Mouse (Mus musculus) intestine, postnatal 0 days (tissue): ENCODE data around the gene Nsun2. TPM values are rescaled to one million over a fixed set of nuclear protein-coding genes. Genes with fewer than 3 reads are reported as not detected.

ENCODE experiments used
- ATAC-seq: fragments of 200-750 bp; cut with Nextera tagmentation; 2 replicates; pipeline ENCODE4 v1.8.0; 2017; ENCODE audit warnings: mild to moderate bottlenecking, moderate TSS enrichment, moderate library complexity
- H3K27ac ChIP-seq: fragments of 300-500 bp; sonication (generic); 2 replicates; pipeline ENCODE4 v1.5.1; 2014; ENCODE audit warnings: mild to moderate bottlenecking, low read depth, low read length, moderate library complexity
- H3K27me3 ChIP-seq: fragments of 300-500 bp; sonication (generic); replicated peaks from 2 replicates; pipeline ENCODE4 v1.6.1; 2014; ENCODE audit warnings: low read length, mixed read lengths; ENCODE audit not compliant: control insufficient read depth, insufficient read depth
- H3K36me3 ChIP-seq: fragments of 300-500 bp; sonication (generic); 2 replicates; pipeline ENCODE4 v1.6.1; 2014; ENCODE audit warnings: mild to moderate bottlenecking, moderate library complexity; ENCODE audit not compliant: control insufficient read depth, insufficient read depth
- H3K4me1 ChIP-seq: fragments of 300-500 bp; sonication (generic); replicated peaks from 2 replicates; pipeline ENCODE4 v1.6.1; 2014; ENCODE audit warnings: antibody characterized with exemption, low read length, mixed read lengths; ENCODE audit not compliant: control insufficient read depth, insufficient read depth
- H3K4me2 ChIP-seq: fragments of 300-500 bp; sonication (generic); replicated peaks from 2 replicates; pipeline ENCODE4 v1.6.1; 2014; ENCODE audit warnings: low read depth, mild to moderate bottlenecking, moderate library complexity
- H3K4me3 ChIP-seq: fragments of 300-500 bp; sonication (generic); 2 replicates; pipeline ENCODE4 v1.5.1; 2014; ENCODE audit warnings: low read depth, low read length
- H3K9ac ChIP-seq: fragments of 300-500 bp; sonication (generic); 2 replicates; pipeline ENCODE4 v1.6.1; 2014; ENCODE audit warnings: mild to moderate bottlenecking, low read depth, low read length
- H3K9me3 ChIP-seq: fragments of 300-500 bp; sonication (generic); 2 replicates; pipeline ENCODE4 v1.6.1; 2016; ENCODE audit warnings: mixed run types; ENCODE audit not compliant: control insufficient read depth
- CTCF ChIP-seq: sonication (generic); IDR thresholded peaks from 2 replicates; pipeline ENCODE4 v1.5.1; 2016; ENCODE audit warnings: low read depth, mild to moderate bottlenecking, control low read depth, antibody characterized with exemption, moderate library complexity
- WGBS: fragments of 180-500 bp; shearing (Covaris S2); extraction: QIAGEN DNeasy Blood & Tissue Kit; methylation state at CpG from one replicate; pipeline ENCODE4 v1.1.7; 2014; 5-methylcytosine and 5-hydroxymethylcytosine counted together
- polyA plus RNA-seq: library from polyadenylated mRNA; unstranded; fragments of >200 nt; fragmentation: Nextera tagmentation; extraction: Ambion mirVana; gene quantifications from 2 replicates; pipeline ENCODE4 v1.2.1, GENCODE M21; 2015

Gene Nsun2
- polyA plus RNA-seq, 1 experiment from 2014 or later, result 38.8 TPM

- peak; percentile 78 for ATAC-seq
- H3K4me2 ChIP-seq, result no peak overlapping the region
- H3K4me3 ChIP-seq, result no peak overlapping the region
- no peak overlapping the region for H3K9ac ChIP-seq
- no peaks in the 10 kb centered on the region for H3K36me3 ChIP-seq
- no peaks in the 10 kb centered on the region for H3K9me3 ChIP-seq
- 71% methylated on average over 9 of the region's 9 CpGs for WGBS
- no peak for TF ChIP-seq CTCF
- 0 out of 2 replicates have a peak, but pooled peaks cover 4% of the 10 kb centered on the region for H3K27me3 ChIP-seq
- H3K4me1 ChIP-seq, result no peaks in the 10 kb centered on the region
- H3K27ac ChIP-seq, result no peak overlapping the region
These were observed 35.7 kb downstream of the Nsun2 start for GRCm38 (mm10) chr13:69569201-69569600.

- WGBS, result 93% methylated on average over 3 of the region's 3 CpGs
- H3K4me1 ChIP-seq, result 0 out of 2 replicates have a peak, but pooled peaks cover 3% of the 10 kb centered on the region
- 0 out of 2 replicates have a peak, but pooled peaks cover 4% of the 10 kb centered on the region for H3K27me3 ChIP-seq
- H3K4me2 ChIP-seq, result no peak overlapping the region
- H3K27ac ChIP-seq, result no peak overlapping the region
- no peak for ATAC-seq
- no peak overlapping the region for H3K9ac ChIP-seq
- no peak overlapping the region for H3K4me3 ChIP-seq
- H3K9me3 ChIP-seq, result no peaks in the 10 kb centered on the region
- H3K36me3 ChIP-seq, result no peaks in the 10 kb centered on the region
- no peak for TF ChIP-seq CTCF
These were observed 39.0 kb downstream of the Nsun2 start for GRCm38 (mm10) chr13:69572594-69572993.

- Histone ChIP-seq H3K27ac (no peak overlapping the region), H3K27me3 (no peaks in the 10 kb centered on the region), H3K36me3 (no peaks in the 10 kb centered on the region), H3K9ac (no peak overlapping the region), H3K9me3 (no peaks in the 10 kb centered on the region), H3K4me2 (no peak overlapping the region), H3K4me3 (no peak overlapping the region), H3K4me1 (0 out of 2 replicates have a peak, but pooled peaks cover 3% of the 10 kb centered on the region)
- ATAC-seq, result no peak
- 69% methylated on average over 11 of the region's 11 CpGs for WGBS
- TF ChIP-seq CTCF, result no peak
These were observed 43.1 kb downstream of the Nsun2 start for GRCm38 (mm10) chr13:69576676-69577075.

- H3K4me3 ChIP-seq, result no peak overlapping the region
- H3K27ac ChIP-seq, result no peak overlapping the region
- H3K36me3 ChIP-seq, result no peaks in the 10 kb centered on the region
- H3K4me1 ChIP-seq, result 0 out of 2 replicates have a peak, but pooled peaks cover 3% of the 10 kb centered on the region
- H3K27me3 ChIP-seq, result no peaks in the 10 kb centered on the region
- H3K9me3 ChIP-seq, result no peaks in the 10 kb centered on the region
- no peak for ATAC-seq
- no peak for TF ChIP-seq CTCF
- H3K9ac ChIP-seq, result no peak overlapping the region
- 92% methylated on average over 16 of the region's 16 CpGs for WGBS
- H3K4me2 ChIP-seq, result no peak overlapping the region
These were observed 43.8 kb downstream of the Nsun2 start for GRCm38 (mm10) chr13:69577181-69577834.

GRCm38 (mm10) chr13:69582411-69582810 lies 48.9 kb downstream of the Nsun2 start:
- no peak for TF ChIP-seq CTCF
- Histone ChIP-seq H3K36me3 (no peaks in the 10 kb centered on the region), H3K9me3 (no peaks in the 10 kb centered on the region), H3K27ac (no peak overlapping the region), H3K4me2 (no peak overlapping the region), H3K4me3 (no peak overlapping the region), H3K9ac (no peak overlapping the region), H3K27me3 (no peaks in the 10 kb centered on the region), H3K4me1 (no peaks in the 10 kb centered on the region)
- no peak for ATAC-seq
- 84% methylated on average over 6 of the region's 6 CpGs for whole genome bisulfite sequencing

- TF ChIP-seq CTCF, result no peak
- Histone ChIP-seq H3K27me3 (no peaks in the 10 kb centered on the region), H3K4me3 (no peak overlapping the region), H3K9ac (no peak overlapping the region), H3K4me1 (no peaks in the 10 kb centered on the region), H3K4me2 (no peak overlapping the region), H3K9me3 (no peaks in the 10 kb centered on the region), H3K36me3 (no peaks in the 10 kb centered on the region), H3K27ac (no peak overlapping the region)
- ATAC-seq, result no peak
- WGBS, result 93% methylated on average over 6 of the region's 6 CpGs
These were observed 50.0 kb downstream of the Nsun2 start for GRCm38 (mm10) chr13:69583591-69583990.
